Mouse (Mus musculus): ENCODE results near the gene Acaa1a. TPM values are rescaled to one million over a fixed set of nuclear protein-coding genes. Genes with fewer than 3 reads are reported as not detected.

The Acaa1a gene
- polyA plus RNA-seq, 1 experiment from 2014 or later, result 85.4 TPM

GRCm38 (mm10) chr9:119350531-119350930, 11.1 kb downstream of the Acaa1a start:
- H3K4me3 ChIP-seq (replicated peaks; ENCODE audit: low read depth, low read length), result no peak overlapping the region
- H3K9ac ChIP-seq (replicated peaks; ENCODE audit: low read length), result no peak overlapping the region
- H3K27ac ChIP-seq (replicated peaks; ENCODE audit: low read depth, low read length), result no peak overlapping the region
- no peak for DNase-seq
- H3K4me1 ChIP-seq (ENCODE audit: control insufficient read depth, insufficient read depth, low read length), result no peaks in the 10 kb centered on the region
- H3K9me3 ChIP-seq (ENCODE audit: control insufficient read depth, low read length), result no peaks in the 10 kb centered on the region
- WGBS, result 87% methylated on average over 3 of the region's 3 CpGs
- no peak overlapping the region for H3K4me2 ChIP-seq (ENCODE audit: low read length)
- ATAC-seq (ENCODE audit: low FRiP score, low TSS enrichment), result no peak
- peaks cover 49% of the 10 kb centered on the region for H3K36me3 ChIP-seq (ENCODE audit: control insufficient read depth, insufficient read depth, low read length)
- H3K27me3 ChIP-seq (ENCODE audit: control insufficient read depth, insufficient read depth, low read length), result no peaks in the 10 kb centered on the region

GRCm38 (mm10) chr9:119350947-119351705, 11.7 kb downstream of the Acaa1a start:
- Histone ChIP-seq H3K4me1 (ENCODE audit: control insufficient read depth, insufficient read depth, low read length) (no peaks in the 10 kb centered on the region), H3K27me3 (ENCODE audit: control insufficient read depth, insufficient read depth, low read length) (no peaks in the 10 kb centered on the region), H3K9me3 (ENCODE audit: control insufficient read depth, low read length) (no peaks in the 10 kb centered on the region), H3K4me2 (ENCODE audit: low read length) (no peak overlapping the region), H3K9ac (replicated peaks; ENCODE audit: low read length) (no peak overlapping the region), H3K4me3 (replicated peaks; ENCODE audit: low read depth, low read length) (no peak overlapping the region), H3K27ac (replicated peaks; ENCODE audit: low read depth, low read length) (no peak overlapping the region), H3K36me3 (ENCODE audit: control insufficient read depth, insufficient read depth, low read length) (peaks cover 43% of the 10 kb centered on the region)
- ATAC-seq (ENCODE audit: low FRiP score, low TSS enrichment), result no peak
- DNase-seq, result no peak
- 89% methylated on average over 10 of the region's 10 CpGs for WGBS

GRCm38 (mm10) chr9:119352060-119352459, 12.6 kb downstream of the Acaa1a start:
- Histone ChIP-seq H3K4me1 (ENCODE audit: control insufficient read depth, insufficient read depth, low read length) (no peaks in the 10 kb centered on the region), H3K9me3 (ENCODE audit: control insufficient read depth, low read length) (no peaks in the 10 kb centered on the region), H3K27me3 (ENCODE audit: control insufficient read depth, insufficient read depth, low read length) (no peaks in the 10 kb centered on the region), H3K36me3 (ENCODE audit: control insufficient read depth, insufficient read depth, low read length) (peaks cover 36% of the 10 kb centered on the region), H3K9ac (replicated peaks; ENCODE audit: low read length) (no peak overlapping the region), H3K4me2 (ENCODE audit: low read length) (no peak overlapping the region), H3K27ac (replicated peaks; ENCODE audit: low read depth, low read length) (no peak overlapping the region), H3K4me3 (replicated peaks; ENCODE audit: low read depth, low read length) (no peak overlapping the region)
- ATAC-seq (ENCODE audit: low FRiP score, low TSS enrichment) (peak; percentile 79; the same call in 1 of the 2 replicates), DNase-seq (peak; percentile 74)
- 19% methylated on average over 4 of the region's 4 CpGs for WGBS

DNA sequence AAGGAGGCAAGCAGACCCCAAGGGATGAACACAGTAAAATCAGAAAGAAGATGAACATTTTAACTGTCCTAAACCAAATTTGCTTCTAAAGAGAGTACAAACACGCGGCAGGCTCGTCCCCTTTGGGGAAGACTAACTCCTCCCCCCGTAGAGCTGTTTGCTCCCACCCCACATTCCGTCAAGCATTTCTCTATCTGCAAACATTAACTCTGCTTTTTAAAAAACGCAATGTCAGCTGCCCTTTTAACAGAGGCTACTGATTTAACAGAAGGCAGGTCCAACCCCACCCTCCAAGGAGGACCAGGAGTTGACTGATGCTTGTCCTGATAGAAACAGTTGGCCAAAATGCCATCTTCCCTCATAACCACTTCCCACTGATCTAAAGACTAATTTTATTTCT, 14.4 kb downstream of the Acaa1a start:
- Histone ChIP-seq H3K4me2 (ENCODE audit: low read length) (no peak overlapping the region), H3K9me3 (ENCODE audit: control insufficient read depth, low read length) (no peaks in the 10 kb centered on the region), H3K4me3 (replicated peaks; ENCODE audit: low read depth, low read length) (no peak overlapping the region), H3K4me1 (ENCODE audit: control insufficient read depth, insufficient read depth, low read length) (no peaks in the 10 kb centered on the region), H3K27ac (replicated peaks; ENCODE audit: low read depth, low read length) (no peak overlapping the region), H3K27me3 (ENCODE audit: control insufficient read depth, insufficient read depth, low read length) (no peaks in the 10 kb centered on the region), H3K36me3 (ENCODE audit: control insufficient read depth, insufficient read depth, low read length) (peaks cover 19% of the 10 kb centered on the region), H3K9ac (replicated peaks; ENCODE audit: low read length) (no peak overlapping the region)
- DNase-seq (no peak), ATAC-seq (ENCODE audit: low FRiP score, low TSS enrichment) (no peak)
- WGBS, result 84% methylated on average over 6 of the region's 6 CpGs

DNA sequence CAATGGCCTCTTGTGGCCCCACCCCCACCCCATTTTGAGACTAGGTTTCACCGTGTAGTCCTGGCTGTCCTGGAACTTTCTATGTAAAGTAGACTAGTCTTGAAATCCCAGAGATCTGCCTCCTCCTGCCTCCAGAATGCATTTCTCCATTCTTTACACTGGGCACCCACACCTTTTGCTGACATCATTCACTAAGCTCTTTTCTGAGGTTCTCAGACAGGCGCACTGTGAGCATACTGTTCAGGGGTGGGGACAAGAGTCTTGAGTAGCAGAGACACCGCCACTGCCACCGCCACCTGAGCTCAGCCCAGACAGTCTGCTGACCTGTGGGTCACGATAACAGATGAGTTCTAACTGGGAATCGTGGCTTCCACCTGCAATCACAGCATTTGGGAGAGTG, 16.5 kb downstream of the Acaa1a start:
- 87% methylated on average over 6 of the region's 6 CpGs for WGBS
- DNase-seq, result no peak
- Histone ChIP-seq H3K9me3 (ENCODE audit: control insufficient read depth, low read length) (no peaks in the 10 kb centered on the region), H3K27ac (replicated peaks; ENCODE audit: low read depth, low read length) (no peak overlapping the region), H3K4me3 (replicated peaks; ENCODE audit: low read depth, low read length) (no peak overlapping the region), H3K36me3 (ENCODE audit: control insufficient read depth, insufficient read depth, low read length) (peaks cover 8% of the 10 kb centered on the region), H3K4me1 (ENCODE audit: control insufficient read depth, insufficient read depth, low read length) (no peaks in the 10 kb centered on the region), H3K4me2 (ENCODE audit: low read length) (no peak overlapping the region), H3K27me3 (ENCODE audit: control insufficient read depth, insufficient read depth, low read length) (no peaks in the 10 kb centered on the region), H3K9ac (replicated peaks; ENCODE audit: low read length) (no peak overlapping the region)
- ATAC-seq (ENCODE audit: low FRiP score, low TSS enrichment), result no peak

DNA sequence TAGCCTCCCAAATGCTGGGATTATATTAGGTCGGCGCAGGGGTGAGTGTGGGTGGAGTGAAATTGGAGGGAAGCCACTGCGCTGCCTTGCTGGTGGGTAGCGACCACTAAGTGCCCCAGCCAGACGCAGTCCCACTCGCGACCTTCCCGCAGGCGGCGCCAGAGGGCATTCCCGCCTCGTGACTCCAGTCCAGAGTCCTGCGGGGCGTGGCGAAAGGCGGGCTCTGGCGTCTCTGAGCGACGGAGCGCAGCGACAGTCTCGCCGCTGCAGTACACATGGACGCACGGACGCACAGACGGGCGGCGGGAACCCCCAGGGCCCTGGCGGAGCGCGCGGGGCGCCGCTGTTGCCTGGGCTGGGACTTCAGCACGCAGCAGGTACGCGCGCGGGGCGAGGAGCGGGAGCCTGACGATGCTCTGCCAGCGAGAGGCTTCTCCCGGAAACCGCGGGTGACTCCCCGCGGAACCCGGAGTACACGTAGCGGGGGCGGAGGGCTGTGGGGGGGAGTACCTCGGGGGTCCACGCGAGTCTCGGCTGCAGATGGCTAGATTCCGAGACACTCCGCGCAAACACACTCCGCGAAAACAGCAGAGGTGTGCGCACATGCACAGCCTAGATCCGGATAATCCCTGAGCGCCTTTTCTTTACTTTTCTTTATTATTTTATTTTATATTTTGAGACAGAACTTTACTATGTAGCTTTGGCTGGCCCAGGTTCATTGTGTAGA, 18.0 kb downstream of the Acaa1a start, which contains the start of gene Xylb:
TSS of gene Xylb (plus strand) at position 51 of the 727 bp plus-strand sequence.
- ATAC-seq (ENCODE audit: low FRiP score, low TSS enrichment), result peak; percentile 78

GRCm38 (mm10) chr9:119358058-119358429, 18.6 kb downstream of the Acaa1a start:
- peak overlapping the region; percentile 59; the same call in 1 of the 2 replicates for H3K9ac ChIP-seq (replicated peaks; ENCODE audit: low read length)
- no peak overlapping the region for H3K27ac ChIP-seq (replicated peaks; ENCODE audit: low read depth, low read length)
- 36% methylated on average over 9 of the region's 9 CpGs for WGBS
- no peaks in the 10 kb centered on the region for H3K36me3 ChIP-seq (ENCODE audit: control insufficient read depth, insufficient read depth, low read length)
- peak; percentile 11 for DNase-seq
- no peaks in the 10 kb centered on the region for H3K4me1 ChIP-seq (ENCODE audit: control insufficient read depth, insufficient read depth, low read length)
- H3K4me2 ChIP-seq (ENCODE audit: low read length), result peak overlapping the region; percentile 88
- no peaks in the 10 kb centered on the region for H3K27me3 ChIP-seq (ENCODE audit: control insufficient read depth, insufficient read depth, low read length)
- no peak; the same call in 1 of the 2 replicates for ATAC-seq (ENCODE audit: low FRiP score, low TSS enrichment)
- H3K9me3 ChIP-seq (ENCODE audit: control insufficient read depth, low read length), result no peaks in the 10 kb centered on the region
- peak overlapping the region; percentile 56 for H3K4me3 ChIP-seq (replicated peaks; ENCODE audit: low read depth, low read length)

More for the DNA sequence above, 18.0 kb downstream of the Acaa1a start, which contains the start of gene Xylb:
- Histone ChIP-seq H3K9ac (replicated peaks; ENCODE audit: low read length) (peak within 1 kb of the TSS; percentile 59), H3K9me3 (ENCODE audit: control insufficient read depth, low read length) (no peaks in the 10 kb centered on the region), H3K4me2 (ENCODE audit: low read length) (peak within 1 kb of the TSS; percentile 88), H3K27ac (replicated peaks; ENCODE audit: low read depth, low read length) (no peak within 1 kb of the TSS), H3K4me1 (ENCODE audit: control insufficient read depth, insufficient read depth, low read length) (no peaks in the 10 kb centered on the region), H3K27me3 (ENCODE audit: control insufficient read depth, insufficient read depth, low read length) (no peaks in the 10 kb centered on the region), H3K4me3 (replicated peaks; ENCODE audit: low read depth, low read length) (peak within 1 kb of the TSS; percentile 56), H3K36me3 (ENCODE audit: control insufficient read depth, insufficient read depth, low read length) (no peaks in the 10 kb centered on the region)
- WGBS, result 4% methylated on average over 65 of the region's 65 CpGs
- peak; percentile 92 for DNase-seq

- 96% methylated on average over 5 of the region's 5 CpGs for WGBS
- Histone ChIP-seq H3K4me2 (ENCODE audit: low read length) (no peak overlapping the region), H3K4me3 (replicated peaks; ENCODE audit: low read depth, low read length) (no peak overlapping the region), H3K9me3 (ENCODE audit: control insufficient read depth, low read length) (no peaks in the 10 kb centered on the region), H3K4me1 (ENCODE audit: control insufficient read depth, insufficient read depth, low read length) (no peaks in the 10 kb centered on the region), H3K27me3 (ENCODE audit: control insufficient read depth, insufficient read depth, low read length) (no peaks in the 10 kb centered on the region), H3K36me3 (ENCODE audit: control insufficient read depth, insufficient read depth, low read length) (no peaks in the 10 kb centered on the region), H3K27ac (replicated peaks; ENCODE audit: low read depth, low read length) (no peak overlapping the region), H3K9ac (replicated peaks; ENCODE audit: low read length) (no peak overlapping the region)
- ATAC-seq (ENCODE audit: low FRiP score, low TSS enrichment) (no peak), DNase-seq (no peak)
Measured at GRCm38 (mm10) chr9:119361416-119361815, 21.9 kb downstream of the Acaa1a start.

Measured in midbrain, embryonic 14.5 days (tissue).